8 mouse cellular contexts compared by ENCODE assay signal in genomic region chr6:70811557-70812525, GRCm38 (mm10). TPM values are rescaled to one million over a fixed set of nuclear protein-coding genes. Genes with fewer than 3 reads are reported as not detected.
DNase-seq lines count a peak whose midpoint lies in the region; TF ChIP-seq lines count a peak whose summit lies in the region.

No protein-coding gene starts in this region.

- peak; percentile 98 for TF ChIP-seq CTCF in lung, adult 2 months (IDR thresholded peaks at IDR 0.05; ENCODE audit: insufficient read depth, low read length)

- 6% methylated on average over 6 of the region's 6 CpGs for WGBS in lung, adult 2 months

- no peak for TF ChIP-seq POLR2A in lung, adult 2 months (IDR thresholded peaks at IDR 0.05; ENCODE audit: borderline replicate concordance, extremely low read depth, low read depth, low read length)

- no peak overlapping the region for H3K4me3 ChIP-seq in lung, adult 2 months (replicated peaks; ENCODE audit: extremely low read depth, low read depth, low read length)

- peak; percentile 80 to 86 for DNase-seq in CD8-positive naive resting alpha-beta T cell, adult 2 months (ENCODE audit: low read depth in 2 of 2, low spot score in 2 of 2)
- peak; percentile 81 to 84 for DNase-seq in adrenal gland, adult 18-20 months (ENCODE audit: low spot score in 2 of 2)
- peak; percentile 48 for DNase-seq in embryo, embryonic 11.5 days (ENCODE audit: low read depth, low spot score)
- peak; percentile 87 for DNase-seq in heart, adult 8-10 months (ENCODE audit: low spot score)
- peak; percentile 83 to 92 for DNase-seq in kidney, postnatal 36 days
- DNase-seq in lung, adult 2 months, result peak; percentile 78
- DNase-seq in retina, postnatal 1 day, result peak; percentile 73
- peak; percentile 40 for DNase-seq in urinary bladder, postnatal 10 days (ENCODE audit: low spot score)

- no peaks in the 10 kb centered on the region for H3K4me1 ChIP-seq in lung, adult 2 months (ENCODE audit: control insufficient read depth, insufficient read depth, low read length)

RNA-seq across cellular contexts. Expression of gene Rpia, which starts 19.8 kb away (rescaled TPM):
- 10 to 100 TPM; 21.7 to 23.4 TPM for total RNA-seq in adrenal gland, adult 18-20 months (2021)
- total RNA-seq in heart, adult 8-10 months (2022), result 10 to 100 TPM; 11.6 to 15.0 (median 13.4) TPM
- polyA plus RNA-seq in lung, adult 2 months (2012; rRNA removed), result 8.8 and 10.7 TPM in 2 replicates

RNA-seq across cellular contexts. Expression of gene Eif2ak3, which starts 32.5 kb away (rescaled TPM):
- 10 to 100 TPM; 17.2 to 17.4 TPM for total RNA-seq in adrenal gland, adult 18-20 months (2021)
- 1 to 10 TPM; 6.3 to 8.9 (median 7.6) TPM for total RNA-seq in heart, adult 8-10 months (2022)
- polyA plus RNA-seq in lung, adult 2 months (2012; rRNA removed), result 12.6 and 14.8 TPM in 2 replicates
